Mouse (Mus musculus) bone marrow, adult 2 months (tissue): ENCODE measurements around the gene Atp2c2. TPM values are rescaled to one million over a fixed set of nuclear protein-coding genes. Genes with fewer than 3 reads are reported as not detected.
A peak's percentile ranks its signal among the peaks of the same experiment; 100 is the strongest.

Experiments
- H3K27ac ChIP-seq: fragments of 200-500 bp; 2 replicates; pipeline ENCODE4 v1.5.1; 2012; ENCODE audit warnings: low read depth, mild to moderate bottlenecking, control low read depth, inconsistent platforms, low read length; ENCODE audit not compliant: control insufficient read depth, poor library complexity, insufficient read depth
- H3K4me1 ChIP-seq: fragments of 200-500 bp; 2 replicates; pipeline ENCODE4 v1.6.1; 2011; ENCODE audit warnings: low read length; ENCODE audit not compliant: control insufficient read depth, insufficient read depth
- H3K4me3 ChIP-seq: fragments of 200-500 bp; replicated peaks from 2 replicates; pipeline ENCODE3; 2011; ENCODE audit warnings: mild to moderate bottlenecking, low read depth, low read length, control low read depth; ENCODE audit not compliant: control insufficient read depth
- CTCF ChIP-seq: fragments of 200-500 bp; IDR thresholded peaks from 2 replicates; pipeline ENCODE4 v1.5.1; 2011; ENCODE audit warnings: low read length, control low read depth; ENCODE audit not compliant: control insufficient read depth, insufficient read depth
- POLR2A ChIP-seq: fragments of 200-500 bp; IDR thresholded peaks from 2 replicates; pipeline ENCODE4 v1.6.1; 2011; ENCODE audit warnings: low read depth, mild to moderate bottlenecking, control low read depth, low read length, borderline replicate concordance; ENCODE audit not compliant: control insufficient read depth
- WGBS: fragments of 180-500 bp; shearing (Covaris S2); methylation state at CpG from one replicate; pipeline ENCODE4 v1.1.7; 2018; 5-methylcytosine and 5-hydroxymethylcytosine counted together
- polyA plus RNA-seq: library from polyadenylated mRNA; stranded (reverse); fragments of >200 nt; gene quantifications from 2 replicates; pipeline ENCODE4 v1.2.4, GENCODE M21; 2011; ENCODE audit warnings: low replicate concordance; ENCODE audit not compliant: missing spikeins, insufficient read depth, insufficient read length

Atp2c2 gene
- polyA plus RNA-seq, 1 experiment, result not detected

DNA sequence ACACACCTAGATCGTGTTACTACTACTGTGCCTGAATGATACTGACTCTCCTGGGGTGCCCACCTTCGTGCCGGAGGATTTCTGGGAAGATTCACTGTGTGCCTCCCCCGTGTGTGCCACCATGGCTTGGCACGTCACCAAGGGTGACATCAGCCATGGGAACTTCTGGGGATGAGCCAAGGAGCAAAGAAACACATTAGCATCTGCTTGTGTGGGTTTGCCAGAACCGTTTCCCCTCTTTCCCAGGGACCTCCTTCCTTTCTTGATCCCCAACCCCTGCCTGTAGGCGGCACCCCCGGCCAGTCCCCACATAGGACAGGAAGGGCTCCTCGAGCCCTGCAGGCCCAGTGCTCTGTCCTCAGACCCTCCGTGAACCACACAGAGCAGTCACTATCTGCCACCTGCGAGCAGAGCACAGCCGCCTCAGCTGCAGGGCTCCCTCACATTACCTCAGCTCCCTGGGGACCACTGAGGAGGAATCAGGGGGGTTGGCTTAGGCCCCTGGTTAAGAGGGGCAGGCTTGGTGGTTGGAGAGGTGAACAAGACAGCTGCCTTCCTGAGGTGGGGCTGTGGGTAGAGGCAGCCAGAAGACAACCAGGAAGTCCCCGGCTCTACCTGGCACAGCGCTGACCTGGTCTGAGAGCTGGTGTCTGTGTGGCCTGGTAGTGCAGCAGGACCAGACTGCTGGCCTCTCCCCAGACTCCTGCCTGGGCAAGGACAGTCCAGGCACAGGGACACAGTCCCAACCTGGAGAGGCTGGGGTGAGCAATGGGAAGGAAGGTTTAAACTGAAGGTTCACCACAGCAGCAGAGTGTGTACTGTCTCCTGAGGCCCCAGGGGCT is 106.8 kb downstream of the Atp2c2 start:
- 59% methylated on average over 14 of the region's 14 CpGs for WGBS
- peak overlapping the region; percentile 75 for H3K27ac ChIP-seq
- H3K4me1 ChIP-seq, result peaks cover 3% of the 10 kb centered on the region
- no peak for TF ChIP-seq POLR2A
- TF ChIP-seq CTCF, result no peak
- H3K4me3 ChIP-seq, result no peak overlapping the region

Other genes starting within 250 kb of the Atp2c2 start
- gene Slc38a8, start 198.3 kb upstream of the Atp2c2 start, polyA plus RNA-seq, result not detected in 2 replicates
- 19.7 and 35.3 TPM in 2 replicates for gene Mbtps1, start 141.3 kb upstream of the Atp2c2 start, polyA plus RNA-seq
- 14.5 and 22.2 TPM in 2 replicates for gene Hsdl1, start 124.8 kb upstream of the Atp2c2 start, polyA plus RNA-seq
- gene Dnaaf1, start 124.8 kb upstream of the Atp2c2 start, polyA plus RNA-seq, result 0.34 and 0.70 TPM in 2 replicates
- gene Taf1c, start 94.8 kb upstream of the Atp2c2 start, polyA plus RNA-seq, result 9.6 and 17.6 TPM in 2 replicates
- gene Adad2, start 87.3 kb upstream of the Atp2c2 start, polyA plus RNA-seq, result not detected in 2 replicates
- not detected in 2 replicates for gene Kcng4, start 64.3 kb upstream of the Atp2c2 start, polyA plus RNA-seq
- not detected in 2 replicates for gene Wfdc1, start 33.6 kb upstream of the Atp2c2 start, polyA plus RNA-seq
- gene Tldc1, start 78.4 kb downstream of the Atp2c2 start, polyA plus RNA-seq, result 0.88 and 3.2 TPM in 2 replicates
- gene Cotl1, start 140.5 kb downstream of the Atp2c2 start, polyA plus RNA-seq, result 90.1 and 247 TPM in 2 replicates
- gene Klhl36, start 162.3 kb downstream of the Atp2c2 start, polyA plus RNA-seq, result 2.8 and 4.8 TPM in 2 replicates
- gene Usp10, start 210.4 kb downstream of the Atp2c2 start, polyA plus RNA-seq, result 85.2 and 133 TPM in 2 replicates
- gene Gm20388, start 210.8 kb downstream of the Atp2c2 start, polyA plus RNA-seq, result 3.5 and 10.6 TPM in 2 replicates